Comparison of ENCODE assay signal across 8 mouse cellular contexts in the genomic region with DNA sequence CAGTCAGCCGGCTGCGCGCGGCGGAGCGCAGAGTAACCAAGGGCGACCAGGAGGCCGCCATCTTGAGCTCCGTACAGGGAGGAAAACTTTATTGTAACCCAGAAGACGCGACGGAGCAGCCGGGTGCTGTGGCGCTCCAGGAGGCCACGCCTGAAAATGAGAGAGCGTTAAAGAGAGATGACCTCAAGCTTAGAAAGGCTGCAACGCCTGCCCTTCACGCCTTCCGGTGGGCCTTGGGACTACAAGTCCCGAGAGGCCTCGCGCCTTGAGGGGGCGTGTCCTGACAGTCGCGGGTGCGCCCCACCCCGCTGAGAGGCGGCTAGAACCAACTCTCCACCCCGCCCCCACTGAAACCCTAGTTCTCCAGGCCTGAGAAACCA. TPM values are rescaled to one million over a fixed set of nuclear protein-coding genes. Genes with fewer than 3 reads are reported as not detected.
DNase-seq lines count a peak whose midpoint lies in the region; ATAC-seq and TF ChIP-seq lines count a peak whose summit lies in the region.

A gene (minus strand): TSS at position 225 of the 380 bp plus-strand sequence.

- peak within 1 kb of the TSS; percentile 81 for H3K4me2 ChIP-seq in lung, postnatal 0 days (replicated peaks; ENCODE audit: low read depth, low read length)

- no peaks in the 10 kb centered on the region for H3K36me3 ChIP-seq in hindbrain, embryonic 10.5 days
- H3K36me3 ChIP-seq in lung, postnatal 0 days (ENCODE audit: insufficient read depth, low read length), result no peaks in the 10 kb centered on the region

- H3K27ac ChIP-seq in hindbrain, embryonic 10.5 days, result peak within 1 kb of the TSS; percentile 94
- H3K27ac ChIP-seq in lung, postnatal 0 days (ENCODE audit: low read length), result peak within 1 kb of the TSS; percentile 93

- DNase-seq in Muller cell, postnatal 12 days (ENCODE audit: inconsistent ontology term), result peak; percentile 95
- DNase-seq in cerebellum, adult 9-10 months, result peak; percentile 96
- DNase-seq in hindbrain, embryonic 10.5 days (ENCODE audit: low spot score), result peak; percentile 92
- DNase-seq in layer of hippocampus, adult 9-11 months, result peak; percentile 96
- peak; percentile 98 for DNase-seq in lung, postnatal 0 days (ENCODE audit: low spot score)
- peak; percentile 82 for DNase-seq in retina, adult 2 months (ENCODE audit: low read depth, low spot score)
- DNase-seq in thymus, postnatal 36 days, result peak; percentile 95

- peak; percentile 61; the same call in 1 of the 2 replicates for TF ChIP-seq EP300 in lung, postnatal 0 days (IDR thresholded peaks at IDR 0.05)

- H3K9me3 ChIP-seq in hindbrain, embryonic 10.5 days, result no peaks in the 10 kb centered on the region
- no peaks in the 10 kb centered on the region for H3K9me3 ChIP-seq in lung, postnatal 0 days (ENCODE audit: low read length)

- peak within 1 kb of the TSS; percentile 83 for H3K9ac ChIP-seq in lung, postnatal 0 days (replicated peaks; ENCODE audit: low read depth)

- TF ChIP-seq CTCF in lung, postnatal 0 days (IDR thresholded peaks at IDR 0.05), result peak; percentile 52

- ATAC-seq in frontal cortex, adult (ENCODE audit: low TSS enrichment), result peak; percentile 95
- ATAC-seq in lung, postnatal 0 days, result peak; percentile 96

- no peaks in the 10 kb centered on the region for H3K27me3 ChIP-seq in hindbrain, embryonic 10.5 days (ENCODE audit: insufficient read depth, poor library complexity, severe bottlenecking)
- H3K27me3 ChIP-seq in lung, postnatal 0 days (replicated peaks; ENCODE audit: insufficient read depth, low read length), result no peaks in the 10 kb centered on the region

- H3K4me3 ChIP-seq in hindbrain, embryonic 10.5 days, result peak within 1 kb of the TSS; percentile 71
- peak within 1 kb of the TSS; percentile 79 for H3K4me3 ChIP-seq in lung, postnatal 0 days (ENCODE audit: low read depth, low read length)

- under 1% methylated on average over 29 of the region's 29 CpGs for WGBS in hindbrain, embryonic 10.5 days
- under 1% methylated on average over 29 of the region's 29 CpGs for WGBS in lung, postnatal 0 days

- H3K4me1 ChIP-seq in hindbrain, embryonic 10.5 days (replicated peaks), result peaks cover 16% of the 10 kb centered on the region
- H3K4me1 ChIP-seq in lung, postnatal 0 days (ENCODE audit: insufficient read depth, low read depth, low read length), result peaks cover 6% of the 10 kb centered on the region

RNA-seq across cellular contexts. Expression of the gene that starts here (rescaled TPM):
- polyA plus RNA-seq in hindbrain, embryonic 10.5 days (2016; fragmentation: Nextera tagmentation; extraction: Ambion mirVana), result 4.6 and 4.8 TPM in 2 replicates
- 7.1 and 9.4 TPM in 2 replicates for polyA plus RNA-seq in lung, postnatal 0 days (2015; fragmentation: Nextera tagmentation; extraction: Ambion mirVana)

Comparison
In these comparisons a context has a peak if more than half of its experiments do, and no peak if none do; other contexts are left out.
1. Peak in every context shown above with its lines: DNase-seq, ATAC-seq, H3K4me3 ChIP-seq and H3K27ac ChIP-seq.